Mouse (Mus musculus) cerebellum, adult 2 months (tissue): ENCODE measurements around the gene Mettl8. TPM values are rescaled to one million over a fixed set of nuclear protein-coding genes. Genes with fewer than 3 reads are reported as not detected.

ENCODE experiments used
- DNase-seq, 2 experiments: peaks; one replicate each; pipeline ENCODE4 v3.0.0; 2021
- H3K27ac ChIP-seq: fragments of 200-500 bp; 2 replicates; pipeline ENCODE4 v1.5.1; 2012; ENCODE audit warnings: low read length, control low read depth, inconsistent platforms; ENCODE audit not compliant: insufficient read depth
- H3K27me3 ChIP-seq: fragments of 200-500 bp; 2 replicates; pipeline ENCODE4 v1.6.1; 2012; ENCODE audit warnings: inconsistent platforms, mild to moderate bottlenecking, low read length, moderate library complexity; ENCODE audit not compliant: control insufficient read depth, insufficient read depth
- H3K4me1 ChIP-seq: fragments of 200-500 bp; 2 replicates; pipeline ENCODE4 v1.6.1; 2011; ENCODE audit warnings: low read length; ENCODE audit not compliant: control insufficient read depth, insufficient read depth
- H3K4me3 ChIP-seq: fragments of 200-500 bp; replicated peaks from 2 replicates; pipeline ENCODE3; 2011; ENCODE audit warnings: mild to moderate bottlenecking, low read depth, low read length, control low read depth; ENCODE audit not compliant: insufficient read depth
- CTCF ChIP-seq: fragments of 200-500 bp; IDR thresholded peaks from 2 replicates; pipeline ENCODE4 v1.5.1; 2011; ENCODE audit warnings: low read depth, mild to moderate bottlenecking, control low read depth, low read length, moderate library complexity, borderline replicate concordance; ENCODE audit not compliant: insufficient read depth
- POLR2A ChIP-seq: fragments of 200-500 bp; IDR thresholded peaks from 2 replicates; pipeline ENCODE4 v1.6.1; 2011; ENCODE audit warnings: low read length, control low read depth, borderline replicate concordance; ENCODE audit not compliant: insufficient read depth
- WGBS: fragments of 180-500 bp; shearing (Covaris S2); methylation state at CpG from one replicate; pipeline ENCODE4 v1.1.7; 2018; 5-methylcytosine and 5-hydroxymethylcytosine counted together
- polyA plus RNA-seq: library from polyadenylated mRNA; depleted of rRNA; stranded (reverse); fragments of >200 nt; gene quantifications from 2 replicates; pipeline ENCODE4 v1.2.3, GENCODE M21; 2012

Gene Mettl8
- polyA plus RNA-seq, 1 experiment, result 14.6 TPM

DNA sequence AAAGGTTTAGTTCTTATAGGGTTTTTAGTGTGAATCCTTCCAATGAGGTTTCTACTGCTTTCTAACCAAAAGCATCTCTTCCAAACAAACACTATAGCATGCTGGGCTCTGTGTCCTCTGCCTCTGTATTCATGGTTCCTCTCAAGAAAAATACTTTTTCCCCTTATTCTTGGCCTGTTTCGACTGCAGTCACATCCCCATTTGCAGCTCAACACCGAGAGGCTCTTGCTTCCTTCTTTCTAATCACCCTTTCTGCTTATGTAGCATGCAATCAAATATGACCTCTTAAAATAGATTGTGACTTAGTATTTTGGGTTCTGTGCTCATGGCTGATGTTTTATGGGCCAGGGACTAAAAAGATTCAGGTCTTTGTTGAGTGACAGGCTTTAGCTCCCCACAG, 87.1 kb downstream of the Mettl8 start:
- TF ChIP-seq CTCF, result no peak
- no peak for TF ChIP-seq POLR2A
- H3K4me1 ChIP-seq, result no peaks in the 10 kb centered on the region
- 88% methylated on average over 2 of the region's 2 CpGs for WGBS
- no peak for DNase-seq
- H3K27ac ChIP-seq, result no peak overlapping the region
- H3K4me3 ChIP-seq, result no peak overlapping the region
- no peaks in the 10 kb centered on the region for H3K27me3 ChIP-seq

DNA sequence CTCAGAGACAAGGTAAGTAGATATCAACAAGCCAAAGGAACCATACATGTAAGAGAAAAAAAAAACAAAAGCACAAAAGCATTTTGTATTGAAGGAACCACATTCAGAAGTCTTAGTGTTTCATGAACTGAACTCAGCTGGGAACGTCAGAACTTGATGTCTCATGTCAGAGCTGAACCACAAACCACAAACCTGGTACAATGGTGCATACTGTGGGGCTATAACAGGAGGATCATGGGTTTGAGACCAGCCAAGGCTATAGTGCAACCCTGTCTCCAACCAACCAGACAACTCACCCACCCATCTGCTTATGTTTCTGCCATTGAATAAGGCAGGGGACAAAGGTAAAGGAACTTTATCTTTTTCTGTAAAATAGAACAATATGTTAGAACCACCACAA, 88.2 kb downstream of the Mettl8 start:
- Histone ChIP-seq H3K27me3 (no peaks in the 10 kb centered on the region), H3K4me3 (no peak overlapping the region), H3K27ac (no peak overlapping the region), H3K4me1 (no peaks in the 10 kb centered on the region)
- WGBS, result 87% methylated on average over 1 of the region's 1 CpGs
- no peak for DNase-seq
- TF ChIP-seq CTCF (no peak), POLR2A (no peak)

DNA sequence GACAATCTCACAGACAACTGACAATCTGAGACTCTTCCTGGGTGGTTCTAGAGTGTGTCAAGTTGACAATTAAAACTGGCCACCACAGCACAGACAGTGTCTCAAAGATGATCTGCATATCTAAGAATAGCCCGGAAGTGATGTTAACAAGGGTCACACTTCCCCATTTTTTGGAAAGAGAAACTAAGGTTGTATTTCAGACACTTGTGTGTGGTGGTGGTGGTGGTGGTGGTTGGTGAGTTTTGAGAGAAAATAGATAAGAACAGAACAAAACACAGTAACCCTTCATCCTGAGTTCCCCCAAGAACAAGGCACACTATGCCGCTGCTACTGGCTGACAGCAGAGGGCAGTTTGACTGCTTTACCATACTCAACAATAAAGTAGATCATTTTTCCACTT, 90.6 kb downstream of the Mettl8 start:
- DNase-seq, result no peak
- no peak overlapping the region for H3K27ac ChIP-seq
- no peak for TF ChIP-seq POLR2A
- H3K27me3 ChIP-seq, result no peaks in the 10 kb centered on the region
- 88% methylated on average over 2 of the region's 2 CpGs for WGBS
- H3K4me1 ChIP-seq, result no peaks in the 10 kb centered on the region
- H3K4me3 ChIP-seq, result no peak overlapping the region

DNA sequence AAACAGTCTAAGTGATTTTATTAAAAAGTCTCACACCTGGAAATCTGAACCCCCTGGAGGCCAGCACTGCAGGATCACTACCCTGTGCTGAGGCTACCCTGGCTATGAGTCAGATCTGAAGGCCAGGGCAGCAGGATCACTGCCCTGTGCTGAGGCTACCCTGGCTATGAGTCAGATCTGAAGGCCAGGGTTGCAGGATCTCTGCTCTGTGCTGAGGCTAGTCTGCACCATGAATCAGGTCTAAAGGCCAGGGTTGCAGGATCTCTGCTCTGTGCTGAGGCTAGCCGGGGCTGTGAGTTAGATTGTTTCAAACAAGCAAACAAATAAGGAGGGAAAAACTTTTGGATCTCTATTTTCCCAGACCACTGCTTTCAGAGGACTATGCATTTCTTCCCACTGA, 92.5 kb downstream of the Mettl8 start:
- H3K4me1 ChIP-seq, result no peaks in the 10 kb centered on the region
- WGBS, result 100% methylated on average over 1 of the region's 1 CpGs
- TF ChIP-seq POLR2A (no peak), CTCF (no peak)
- no peak overlapping the region for H3K27ac ChIP-seq
- H3K4me3 ChIP-seq, result no peak overlapping the region
- H3K27me3 ChIP-seq, result no peaks in the 10 kb centered on the region
- no peak for DNase-seq

DNA sequence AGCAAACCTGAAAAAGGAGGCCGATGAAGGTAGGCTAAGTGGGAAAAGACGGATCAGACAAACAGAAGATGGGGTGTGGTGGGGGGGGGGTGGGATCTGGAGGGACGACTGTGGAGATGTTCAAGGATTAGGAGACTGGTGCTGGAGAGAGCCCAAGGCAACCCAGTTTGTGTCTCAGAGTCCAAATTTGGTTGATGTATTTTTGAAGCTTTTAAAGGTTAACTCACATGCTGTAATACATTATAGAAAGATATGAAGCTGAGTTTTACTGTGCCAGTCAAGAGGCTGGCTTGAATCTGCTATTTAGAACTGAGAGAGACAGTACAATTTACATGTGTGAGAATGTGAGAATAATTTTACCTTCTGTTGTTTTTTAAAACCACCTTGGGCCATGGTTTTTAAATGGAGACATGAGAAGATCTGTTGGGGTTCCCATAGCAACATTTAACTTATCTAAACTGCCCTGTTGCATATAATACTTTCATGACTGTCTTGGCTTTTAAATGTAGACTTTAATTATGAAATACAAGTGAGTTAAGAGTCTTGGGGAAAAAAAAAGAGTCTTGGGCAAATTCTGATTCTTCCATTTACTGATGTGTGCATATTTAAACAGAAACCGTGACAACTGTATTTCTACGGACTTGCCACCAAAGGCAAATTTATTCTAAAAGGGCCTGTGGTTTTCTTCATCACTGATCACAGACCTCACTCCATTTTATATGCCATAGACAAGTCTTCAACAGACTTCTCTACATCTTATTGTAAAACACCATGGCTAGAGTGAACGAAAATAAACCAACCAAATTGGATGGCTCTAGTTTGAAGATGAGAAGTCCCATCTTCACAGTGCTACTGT, 94.1 kb downstream of the Mettl8 start:
- Histone ChIP-seq H3K27me3 (no peaks in the 10 kb centered on the region), H3K27ac (no peak overlapping the region), H3K4me3 (no peak overlapping the region)

DNA sequence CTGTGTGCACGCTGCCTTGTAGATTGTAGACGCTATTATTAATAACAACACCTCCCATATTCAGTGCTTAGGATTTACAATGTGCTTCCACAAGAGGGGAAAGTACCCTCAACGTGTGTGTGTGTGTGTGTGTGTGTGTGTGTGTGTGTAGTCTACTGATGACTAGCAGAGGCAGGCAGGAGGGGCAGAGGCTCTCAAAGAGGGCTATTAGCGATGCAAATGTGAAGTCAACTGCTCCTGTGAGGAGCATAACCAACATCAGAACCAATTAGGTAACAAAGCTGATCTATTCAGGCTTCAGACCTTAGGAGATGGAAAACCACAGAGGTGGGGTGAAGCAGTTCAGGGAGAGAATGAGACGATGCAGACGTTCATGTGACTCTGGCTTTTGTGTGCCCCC, 95.3 kb downstream of the Mettl8 start:
- WGBS, result 77% methylated on average over 6 of the region's 6 CpGs
- H3K4me3 ChIP-seq, result no peak overlapping the region
- H3K27ac ChIP-seq, result no peak overlapping the region
- no peak for DNase-seq
- H3K4me1 ChIP-seq, result no peaks in the 10 kb centered on the region
- H3K27me3 ChIP-seq, result no peaks in the 10 kb centered on the region
- TF ChIP-seq CTCF (no peak), POLR2A (no peak)

More for the DNA sequence above, 94.1 kb downstream of the Mettl8 start:
- no peak for DNase-seq
- TF ChIP-seq CTCF (no peak), POLR2A (no peak)
- no peaks in the 10 kb centered on the region for H3K4me1 ChIP-seq
- 72% methylated on average over 6 of the region's 6 CpGs for WGBS

DNA sequence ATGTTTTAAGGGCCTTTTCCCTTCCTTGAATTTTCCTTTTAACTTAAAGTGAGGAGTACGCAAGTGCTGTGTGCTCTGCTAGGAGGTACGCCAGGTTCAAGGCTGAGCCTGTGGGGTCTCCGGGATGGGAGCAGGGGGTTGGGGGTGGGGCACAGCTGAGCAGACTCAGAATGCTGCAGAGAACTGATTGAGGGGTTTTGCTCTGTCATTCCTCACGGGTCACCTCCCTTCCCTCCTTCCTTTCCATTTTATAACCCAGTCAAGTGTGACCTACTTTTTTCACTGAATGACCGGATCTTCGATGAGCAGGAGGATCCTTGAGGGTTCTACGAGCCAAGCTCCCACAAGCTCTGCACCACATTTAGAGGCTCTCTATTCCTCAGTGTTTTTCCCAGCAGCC, 96.0 kb downstream of the Mettl8 start:
- H3K4me1 ChIP-seq, result no peaks in the 10 kb centered on the region
- H3K4me3 ChIP-seq, result no peak overlapping the region
- H3K27ac ChIP-seq, result no peak overlapping the region
- no peaks in the 10 kb centered on the region for H3K27me3 ChIP-seq
- no peak for DNase-seq
- WGBS, result 55% methylated on average over 7 of the region's 7 CpGs
- TF ChIP-seq POLR2A, result no peak
- TF ChIP-seq CTCF, result no peak

DNA sequence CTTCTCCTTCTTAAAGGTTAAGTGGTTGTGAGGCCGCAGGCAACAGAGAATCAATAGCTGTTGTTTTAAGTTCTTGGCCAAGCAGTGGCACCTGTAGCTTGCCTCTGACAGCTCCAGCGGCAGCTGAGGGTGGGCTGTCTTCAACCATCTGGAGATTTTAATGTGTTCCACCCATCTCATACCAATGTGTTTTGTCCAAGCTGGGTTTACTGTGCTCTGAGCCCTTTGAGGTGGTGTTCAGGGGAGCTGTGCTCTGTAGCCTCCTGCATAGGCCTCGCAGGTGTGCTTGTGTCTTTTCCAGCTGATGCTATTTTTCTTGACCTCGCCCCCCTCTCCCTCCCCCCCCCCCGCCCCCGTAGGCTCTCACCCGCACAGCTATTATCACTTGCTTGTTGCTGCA, 96.8 kb downstream of the Mettl8 start:
- TF ChIP-seq CTCF (no peak), POLR2A (no peak)
- Histone ChIP-seq H3K27me3 (no peaks in the 10 kb centered on the region), H3K27ac (no peak overlapping the region), H3K4me3 (no peak overlapping the region), H3K4me1 (no peaks in the 10 kb centered on the region)
- WGBS, result 78% methylated on average over 7 of the region's 7 CpGs
- DNase-seq, result no peak
